Mouse (Mus musculus): ENCODE measurements around the gene Slfn5. TPM values are rescaled to one million over a fixed set of nuclear protein-coding genes. Genes with fewer than 3 reads are reported as not detected.
A peak's percentile ranks its signal among the peaks of the same experiment; 100 is the strongest.
"Not testable (repeated sequence)": the region's sequence is repeated elsewhere in the genome, so short reads cannot be mapped to it uniquely, and the experiment has no call there.

Gene Slfn5
- polyA plus RNA-seq, 1 experiment from 2014 or later: 3.9 TPM

DNA sequence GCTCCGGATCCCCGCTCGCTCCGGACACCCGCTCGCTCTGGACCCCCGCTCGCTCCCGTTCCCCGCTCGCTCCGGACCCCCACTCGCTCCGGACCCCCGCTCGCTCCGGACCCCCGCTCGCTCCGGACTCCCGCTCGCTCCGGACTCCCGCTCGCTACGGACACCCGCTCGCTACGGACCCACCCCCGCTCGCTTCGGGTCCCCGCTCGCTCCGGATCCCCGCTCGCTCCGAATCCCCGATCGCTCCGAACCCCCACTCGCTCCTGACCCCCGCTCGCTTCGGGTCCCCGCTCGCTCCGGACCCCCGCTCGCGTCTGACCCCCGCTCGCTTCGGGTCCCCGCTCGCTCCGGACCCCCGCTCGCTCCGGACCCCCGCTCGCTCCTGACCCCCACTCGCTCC lies 20.0 kb upstream of the Slfn5 start:
- Histone ChIP-seq H3K4me3 (ENCODE audit: low read depth, low read length) (peak overlapping the region; percentile 49), H3K4me2 (ENCODE audit: low read depth, low read length) (peak overlapping the region; percentile 92), H3K27me3 (replicated peaks; ENCODE audit: control insufficient read depth, insufficient read depth, low read length) (peaks cover 58% of the 10 kb centered on the region), H3K9ac (ENCODE audit: low read depth, low read length) (peak overlapping the region; percentile 58)
- not testable (repeated sequence) for ATAC-seq (ENCODE audit: low read depth); H3K36me3 ChIP-seq (ENCODE audit: control insufficient read depth, insufficient read depth, low read length); DNase-seq (ENCODE audit: low spot score); H3K27ac ChIP-seq (replicated peaks; ENCODE audit: low read depth, low read length); H3K9me3 ChIP-seq (ENCODE audit: control insufficient read depth, low read length); H3K4me1 ChIP-seq (ENCODE audit: control insufficient read depth, insufficient read depth, low read length)
- WGBS: 1% methylated on average over 17 of the region's 63 CpGs

DNA sequence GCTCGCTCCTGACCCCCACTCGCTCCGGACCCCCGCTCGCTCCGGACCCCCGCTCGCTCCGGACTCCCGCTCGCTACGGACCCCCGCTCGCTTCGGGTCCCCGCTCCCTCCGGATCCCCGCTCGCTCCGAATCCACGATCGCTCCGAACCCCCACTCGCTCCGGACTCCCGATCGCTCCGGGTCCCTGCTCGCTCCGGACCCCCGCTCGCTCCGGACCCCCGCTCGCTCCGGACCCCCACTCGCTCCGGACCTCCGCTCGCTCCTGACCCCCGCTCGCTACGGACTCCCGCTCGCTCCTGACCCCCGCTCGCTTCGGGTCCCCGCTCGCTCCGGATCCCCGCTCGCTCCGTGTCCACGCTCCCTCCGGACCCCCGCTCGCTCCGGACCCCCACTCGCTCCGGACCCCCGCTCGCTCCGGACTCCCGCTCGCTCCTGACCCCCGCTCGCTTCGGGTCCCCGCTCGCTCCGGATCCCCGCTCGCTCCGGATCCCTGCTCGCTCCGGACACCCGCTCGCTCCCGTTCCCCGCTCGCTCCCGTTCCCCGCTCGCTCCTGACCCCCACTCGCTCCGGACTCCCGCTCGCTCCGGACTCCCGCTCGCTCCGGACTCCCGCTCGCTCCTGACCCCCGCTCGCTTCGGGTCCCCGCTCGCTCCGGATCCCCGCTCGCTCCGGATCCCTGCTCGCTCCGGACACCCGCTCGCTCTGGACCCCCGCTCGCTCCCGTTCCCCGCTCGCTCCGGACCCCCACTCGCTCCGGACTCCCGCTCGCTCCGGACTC lies 19.3 kb upstream of the Slfn5 start:
- H3K27ac ChIP-seq (replicated peaks; ENCODE audit: low read depth, low read length); H3K36me3 ChIP-seq (ENCODE audit: control insufficient read depth, insufficient read depth, low read length); DNase-seq (ENCODE audit: low spot score); ATAC-seq (ENCODE audit: low read depth); H3K9me3 ChIP-seq (ENCODE audit: control insufficient read depth, low read length); H3K4me1 ChIP-seq (ENCODE audit: control insufficient read depth, insufficient read depth, low read length): not testable (repeated sequence)
- Histone ChIP-seq H3K4me3 (ENCODE audit: low read depth, low read length) (peak overlapping the region; percentile 49), H3K9ac (ENCODE audit: low read depth, low read length) (peak overlapping the region; percentile 58), H3K4me2 (ENCODE audit: low read depth, low read length) (peak overlapping the region; percentile 92), H3K27me3 (replicated peaks; ENCODE audit: control insufficient read depth, insufficient read depth, low read length) (peaks cover 62% of the 10 kb centered on the region)
- WGBS: 1% methylated on average over 56 of the region's 119 CpGs

DNA sequence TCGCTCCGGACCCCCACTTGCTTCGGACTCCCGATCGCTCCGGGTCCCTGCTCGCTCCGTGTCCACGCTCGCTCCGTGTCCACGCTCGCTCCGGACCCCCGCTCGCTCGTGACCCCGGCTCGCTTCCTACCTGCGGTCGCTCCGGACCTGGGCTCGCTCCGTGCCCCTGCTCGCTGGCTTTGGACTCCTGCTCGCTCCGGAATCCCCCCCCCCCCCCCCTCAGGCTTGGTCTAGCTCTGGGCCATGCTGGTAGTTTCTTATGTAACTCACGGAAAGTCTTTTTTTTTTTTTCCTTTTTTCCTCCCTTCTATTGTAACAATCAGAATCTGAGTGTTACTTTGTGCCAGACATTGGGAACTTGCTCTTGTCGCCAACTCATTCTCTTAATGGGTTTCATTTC lies 18.0 kb upstream of the Slfn5 start:
- Histone ChIP-seq H3K4me1 (ENCODE audit: control insufficient read depth, insufficient read depth, low read length) (peaks cover 5% of the 10 kb centered on the region; the same call in 1 of the 2 replicates), H3K27me3 (replicated peaks; ENCODE audit: control insufficient read depth, insufficient read depth, low read length) (peaks cover 62% of the 10 kb centered on the region), H3K4me2 (ENCODE audit: low read depth, low read length) (peak overlapping the region; percentile 92), H3K9me3 (ENCODE audit: control insufficient read depth, low read length) (no peaks in the 10 kb centered on the region), H3K27ac (replicated peaks; ENCODE audit: low read depth, low read length) (no peak overlapping the region), H3K9ac (ENCODE audit: low read depth, low read length) (peak overlapping the region; percentile 55), H3K36me3 (ENCODE audit: control insufficient read depth, insufficient read depth, low read length) (no peaks in the 10 kb centered on the region), H3K4me3 (ENCODE audit: low read depth, low read length) (peak overlapping the region; percentile 49)
- no peak for DNase-seq (ENCODE audit: low spot score)
- ATAC-seq (ENCODE audit: low read depth): no peak
- WGBS: 2% methylated on average over 8 of the region's 29 CpGs

DNA sequence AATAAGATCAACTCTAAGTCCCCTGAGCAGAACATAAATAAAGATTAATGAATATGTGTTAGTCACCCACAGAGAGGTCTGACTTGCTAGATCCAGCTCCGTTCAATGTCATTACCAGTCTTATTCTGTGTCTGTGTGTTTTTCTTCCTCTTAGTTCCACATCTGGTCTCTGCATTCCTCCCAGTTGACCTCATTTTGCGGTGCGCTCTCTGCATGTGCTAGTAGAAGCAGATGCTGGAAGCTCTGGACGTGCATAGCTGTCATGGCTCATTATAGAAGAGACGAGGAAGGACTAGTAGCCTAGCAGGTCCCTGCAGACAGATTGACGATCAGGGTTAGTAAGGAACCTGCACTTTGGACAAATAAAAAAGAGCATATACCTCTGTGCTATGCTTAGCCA lies 7.8 kb upstream of the Slfn5 start:
- 21% methylated on average over 6 of the region's 6 CpGs for WGBS

DNA sequence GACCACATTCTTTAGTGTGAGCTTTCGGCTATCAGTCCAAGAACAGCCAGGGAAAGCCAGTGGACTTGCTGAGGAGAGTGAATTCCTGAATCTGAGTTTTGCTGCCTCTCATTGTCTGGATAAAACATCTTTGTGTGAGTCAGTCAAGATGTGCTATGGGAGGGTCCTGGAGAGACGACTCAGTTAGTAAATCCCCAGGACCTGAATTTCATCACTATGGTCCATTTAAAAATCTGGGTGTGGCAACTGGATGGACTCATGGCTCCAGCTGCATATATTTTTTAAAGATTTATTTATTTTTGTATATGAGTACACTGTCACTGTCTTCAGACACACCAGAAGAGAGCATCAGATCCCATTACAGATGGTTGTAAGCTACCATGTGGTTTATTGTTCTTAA lies 5.5 kb upstream of the Slfn5 start:
- Histone ChIP-seq H3K4me3 (ENCODE audit: low read depth, low read length) (no peak overlapping the region), H3K9ac (ENCODE audit: low read depth, low read length) (no peak overlapping the region), H3K27me3 (replicated peaks; ENCODE audit: control insufficient read depth, insufficient read depth, low read length) (peaks cover 11% of the 10 kb centered on the region), H3K27ac (replicated peaks; ENCODE audit: low read depth, low read length) (no peak overlapping the region), H3K4me1 (ENCODE audit: control insufficient read depth, insufficient read depth, low read length) (no peaks in the 10 kb centered on the region), H3K4me2 (ENCODE audit: low read depth, low read length) (no peak overlapping the region), H3K36me3 (ENCODE audit: control insufficient read depth, insufficient read depth, low read length) (no peaks in the 10 kb centered on the region), H3K9me3 (ENCODE audit: control insufficient read depth, low read length) (no peaks in the 10 kb centered on the region)
- ATAC-seq (ENCODE audit: low read depth): no peak
- DNase-seq (ENCODE audit: low spot score): no peak
- 61% methylated on average over 2 of the region's 2 CpGs for WGBS

More for the DNA sequence above, 7.8 kb upstream of the Slfn5 start:
- DNase-seq (ENCODE audit: low spot score) (peak; percentile 35), ATAC-seq (ENCODE audit: low read depth) (no peak)
- Histone ChIP-seq H3K9ac (ENCODE audit: low read depth, low read length) (no peak overlapping the region), H3K4me1 (ENCODE audit: control insufficient read depth, insufficient read depth, low read length) (no peaks in the 10 kb centered on the region), H3K4me2 (ENCODE audit: low read depth, low read length) (no peak overlapping the region), H3K27ac (replicated peaks; ENCODE audit: low read depth, low read length) (no peak overlapping the region), H3K36me3 (ENCODE audit: control insufficient read depth, insufficient read depth, low read length) (no peaks in the 10 kb centered on the region), H3K4me3 (ENCODE audit: low read depth, low read length) (no peak overlapping the region), H3K27me3 (replicated peaks; ENCODE audit: control insufficient read depth, insufficient read depth, low read length) (peaks cover 11% of the 10 kb centered on the region; the same call in 1 of the 2 replicates), H3K9me3 (ENCODE audit: control insufficient read depth, low read length) (no peaks in the 10 kb centered on the region)

DNA sequence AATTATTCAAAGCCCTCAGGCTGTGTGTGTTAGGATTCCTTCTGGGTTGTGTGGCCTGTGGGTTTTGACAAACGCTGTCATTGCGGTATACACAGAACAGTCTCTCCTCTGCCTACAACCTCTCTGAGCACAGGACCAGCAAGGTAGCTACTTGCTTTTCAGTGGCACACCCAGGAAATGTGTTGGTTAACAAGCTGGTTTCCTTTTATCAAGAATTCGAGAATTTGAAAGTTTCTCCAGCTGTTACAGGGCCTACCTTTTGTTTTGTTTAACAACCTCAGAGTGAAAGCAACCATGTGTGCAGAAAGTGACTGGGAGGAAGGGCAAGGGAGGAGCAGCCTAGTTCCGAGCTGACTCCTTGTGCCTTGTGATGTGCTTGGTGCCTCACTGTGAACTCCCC lies 3.7 kb upstream of the Slfn5 start:
- no peak overlapping the region for H3K9ac ChIP-seq (ENCODE audit: low read depth, low read length)
- H3K4me2 ChIP-seq (ENCODE audit: low read depth, low read length): no peak overlapping the region
- DNase-seq (ENCODE audit: low spot score) (no peak), ATAC-seq (ENCODE audit: low read depth) (no peak)
- no peaks in the 10 kb centered on the region for H3K36me3 ChIP-seq (ENCODE audit: control insufficient read depth, insufficient read depth, low read length)
- H3K27me3 ChIP-seq (replicated peaks; ENCODE audit: control insufficient read depth, insufficient read depth, low read length): peaks cover 28% of the 10 kb centered on the region
- no peak overlapping the region for H3K27ac ChIP-seq (replicated peaks; ENCODE audit: low read depth, low read length)
- no peaks in the 10 kb centered on the region for H3K4me1 ChIP-seq (ENCODE audit: control insufficient read depth, insufficient read depth, low read length)
- H3K9me3 ChIP-seq (ENCODE audit: control insufficient read depth, low read length): no peaks in the 10 kb centered on the region
- WGBS: 43% methylated on average over 4 of the region's 4 CpGs
- H3K4me3 ChIP-seq (ENCODE audit: low read depth, low read length): no peak overlapping the region

DNA sequence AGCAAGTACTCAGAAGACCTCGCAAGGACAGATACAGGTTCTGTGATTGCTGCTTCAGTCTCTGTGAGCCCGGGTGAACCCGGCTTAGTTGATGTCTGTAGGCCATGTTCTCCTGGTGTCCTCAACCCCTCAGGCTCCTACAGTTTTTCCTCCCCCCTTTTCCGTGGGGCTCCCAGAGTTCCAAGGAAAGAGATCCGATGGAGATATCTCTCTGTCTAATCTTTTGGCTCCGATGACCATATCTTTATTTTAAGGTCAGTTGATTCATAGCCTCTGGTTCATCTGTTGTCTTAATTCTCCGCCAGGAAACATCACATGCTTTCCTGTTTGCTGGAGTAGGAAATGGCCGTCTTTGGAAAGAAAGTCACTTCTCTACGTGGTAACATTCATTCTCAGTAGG lies 2.1 kb upstream of the Slfn5 start:
- DNase-seq (ENCODE audit: low spot score) (no peak), ATAC-seq (ENCODE audit: low read depth) (no peak)
- no peak overlapping the region for H3K4me2 ChIP-seq (ENCODE audit: low read depth, low read length)
- no peaks in the 10 kb centered on the region for H3K36me3 ChIP-seq (ENCODE audit: control insufficient read depth, insufficient read depth, low read length)
- H3K4me1 ChIP-seq (ENCODE audit: control insufficient read depth, insufficient read depth, low read length): no peaks in the 10 kb centered on the region
- WGBS: 84% methylated on average over 9 of the region's 9 CpGs
- H3K27ac ChIP-seq (replicated peaks; ENCODE audit: low read depth, low read length): no peak overlapping the region
- no peak overlapping the region for H3K9ac ChIP-seq (ENCODE audit: low read depth, low read length)
- peaks cover 44% of the 10 kb centered on the region for H3K27me3 ChIP-seq (replicated peaks; ENCODE audit: control insufficient read depth, insufficient read depth, low read length)
- no peaks in the 10 kb centered on the region for H3K9me3 ChIP-seq (ENCODE audit: control insufficient read depth, low read length)
- no peak overlapping the region for H3K4me3 ChIP-seq (ENCODE audit: low read depth, low read length)

DNA sequence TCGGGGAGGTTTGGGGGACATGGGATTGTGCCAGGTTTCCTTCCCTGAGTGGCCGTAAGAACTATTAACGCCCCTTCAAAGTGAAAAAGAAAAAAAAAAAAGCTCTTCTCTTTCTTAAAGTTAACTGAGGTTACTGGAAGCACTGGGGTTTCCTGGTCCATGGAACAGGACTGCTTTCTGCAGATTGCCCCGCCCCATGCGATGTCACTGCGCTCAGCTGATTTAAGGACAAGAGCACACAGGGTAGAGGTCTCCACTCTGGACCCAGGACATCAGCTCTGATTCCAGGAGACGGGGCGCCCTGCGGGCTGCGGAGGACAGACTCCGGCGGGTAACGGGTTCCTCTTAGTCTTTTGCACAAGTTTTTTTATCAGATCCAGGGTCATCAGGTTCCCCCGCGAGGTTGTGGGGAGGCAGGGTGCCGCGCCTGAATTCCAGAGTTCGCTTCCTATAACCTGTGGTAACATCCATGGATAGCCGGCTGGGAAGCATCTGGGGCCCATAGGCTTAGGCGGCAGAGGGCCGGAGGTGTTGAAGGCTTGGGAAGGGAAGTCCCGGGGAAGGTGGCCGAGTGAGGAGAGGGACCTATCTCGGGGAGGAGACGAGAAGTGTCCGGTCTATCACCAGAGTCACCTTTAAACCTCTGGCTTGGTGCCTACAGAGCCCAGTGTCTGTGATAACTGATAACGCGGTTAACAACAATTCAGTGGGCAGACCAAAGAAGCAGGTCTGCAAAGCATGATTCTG lies 889 bp downstream of the Slfn5 start:
- H3K36me3 ChIP-seq (ENCODE audit: control insufficient read depth, insufficient read depth, low read length): no peaks in the 10 kb centered on the region
- 10% methylated on average over 28 of the region's 28 CpGs for WGBS
- no peaks in the 10 kb centered on the region for H3K9me3 ChIP-seq (ENCODE audit: control insufficient read depth, low read length)
- peaks cover 47% of the 10 kb centered on the region for H3K27me3 ChIP-seq (replicated peaks; ENCODE audit: control insufficient read depth, insufficient read depth, low read length)
- H3K27ac ChIP-seq (replicated peaks; ENCODE audit: low read depth, low read length): no peak overlapping the region
- no peak for DNase-seq (ENCODE audit: low spot score)
- ATAC-seq (ENCODE audit: low read depth): no peak
- H3K4me3 ChIP-seq (ENCODE audit: low read depth, low read length): peak overlapping the region; percentile 19
- H3K4me1 ChIP-seq (ENCODE audit: control insufficient read depth, insufficient read depth, low read length): no peaks in the 10 kb centered on the region
- no peak overlapping the region for H3K9ac ChIP-seq (ENCODE audit: low read depth, low read length)
- peak overlapping the region; percentile 9 for H3K4me2 ChIP-seq (ENCODE audit: low read depth, low read length)
